Mouse (Mus musculus) bone marrow, adult 2 months (tissue): ENCODE measurements around the gene Arid1b. TPM values are rescaled to one million over a fixed set of nuclear protein-coding genes. Genes with fewer than 3 reads are reported as not detected.

Experiments used
- H3K27ac ChIP-seq: fragments of 200-500 bp; 2 replicates; pipeline ENCODE4 v1.5.1; 2012; ENCODE audit warnings: low read depth, mild to moderate bottlenecking, control low read depth, inconsistent platforms, low read length; ENCODE audit not compliant: control insufficient read depth, poor library complexity, insufficient read depth
- H3K4me1 ChIP-seq: fragments of 200-500 bp; 2 replicates; pipeline ENCODE4 v1.6.1; 2011; ENCODE audit warnings: low read length; ENCODE audit not compliant: control insufficient read depth, insufficient read depth
- H3K4me3 ChIP-seq: fragments of 200-500 bp; replicated peaks from 2 replicates; pipeline ENCODE3; 2011; ENCODE audit warnings: mild to moderate bottlenecking, low read depth, low read length, control low read depth; ENCODE audit not compliant: control insufficient read depth
- CTCF ChIP-seq: fragments of 200-500 bp; IDR thresholded peaks from 2 replicates; pipeline ENCODE4 v1.5.1; 2011; ENCODE audit warnings: low read length, control low read depth; ENCODE audit not compliant: control insufficient read depth, insufficient read depth
- POLR2A ChIP-seq: fragments of 200-500 bp; IDR thresholded peaks from 2 replicates; pipeline ENCODE4 v1.6.1; 2011; ENCODE audit warnings: low read depth, mild to moderate bottlenecking, control low read depth, low read length, borderline replicate concordance; ENCODE audit not compliant: control insufficient read depth
- WGBS: fragments of 180-500 bp; shearing (Covaris S2); methylation state at CpG from one replicate; pipeline ENCODE4 v1.1.7; 2018; 5-methylcytosine and 5-hydroxymethylcytosine counted together
- polyA plus RNA-seq: library from polyadenylated mRNA; stranded (reverse); fragments of >200 nt; gene quantifications from 2 replicates; pipeline ENCODE4 v1.2.4, GENCODE M21; 2011; ENCODE audit warnings: low replicate concordance; ENCODE audit not compliant: missing spikeins, insufficient read depth, insufficient read length

Arid1b gene
- polyA plus RNA-seq, 1 experiment = 12.5 TPM

DNA sequence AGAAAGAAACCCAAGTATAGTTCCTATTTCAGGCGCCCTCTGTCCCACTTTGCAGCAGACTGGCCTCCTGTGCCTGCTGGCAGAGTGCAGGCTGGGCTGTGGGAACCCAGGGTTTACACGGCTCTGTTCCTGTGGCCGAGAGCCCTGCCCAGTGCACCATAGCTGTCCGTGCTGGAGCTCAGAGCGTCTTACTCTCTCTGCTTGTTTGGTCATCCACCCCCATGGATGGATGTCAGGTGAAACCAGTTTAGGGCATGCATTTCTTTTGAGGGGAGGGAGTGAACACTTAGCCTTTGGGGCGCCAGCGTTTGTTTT, 301.8 kb downstream of the Arid1b start:
- TF ChIP-seq CTCF = no peak
- TF ChIP-seq POLR2A = no peak
- 30% methylated on average over 7 of the region's 7 CpGs for WGBS
- H3K27ac ChIP-seq = peak overlapping the region; percentile 79
- no peak overlapping the region for H3K4me3 ChIP-seq
- peaks cover 12% of the 10 kb centered on the region for H3K4me1 ChIP-seq

GRCm38 (mm10) chr17:5297491-5297890, 303.4 kb downstream of the Arid1b start:
- 85% methylated on average over 4 of the region's 4 CpGs for WGBS
- peaks cover 12% of the 10 kb centered on the region for H3K4me1 ChIP-seq
- TF ChIP-seq POLR2A = no peak
- TF ChIP-seq CTCF = no peak
- H3K4me3 ChIP-seq = no peak overlapping the region
- H3K27ac ChIP-seq = no peak overlapping the region; the same call in 1 of the 2 replicates

DNA sequence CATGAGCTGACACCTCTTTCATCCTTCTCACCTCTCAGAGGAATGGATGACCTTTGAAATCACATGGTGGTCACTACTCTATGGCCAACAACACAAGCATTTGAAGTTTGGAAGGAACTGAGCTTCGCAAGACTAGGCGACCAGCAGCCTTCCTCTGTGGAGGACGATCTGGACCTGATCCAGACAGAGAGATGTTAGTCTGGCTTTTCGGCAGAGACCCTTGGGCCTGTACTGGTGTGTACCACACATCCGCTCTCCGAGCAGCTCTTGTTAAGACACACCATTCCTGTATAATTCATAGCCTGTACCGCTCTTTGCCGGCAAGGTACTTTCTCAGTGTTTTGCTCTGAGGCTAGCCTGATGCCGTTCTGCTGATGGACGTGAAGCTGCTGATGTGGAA, 303.9 kb downstream of the Arid1b start:
- Histone ChIP-seq H3K27ac (no peak overlapping the region), H3K4me3 (no peak overlapping the region), H3K4me1 (peaks cover 12% of the 10 kb centered on the region)
- no peak for TF ChIP-seq CTCF
- TF ChIP-seq POLR2A = no peak
- 85% methylated on average over 10 of the region's 10 CpGs for WGBS

DNA sequence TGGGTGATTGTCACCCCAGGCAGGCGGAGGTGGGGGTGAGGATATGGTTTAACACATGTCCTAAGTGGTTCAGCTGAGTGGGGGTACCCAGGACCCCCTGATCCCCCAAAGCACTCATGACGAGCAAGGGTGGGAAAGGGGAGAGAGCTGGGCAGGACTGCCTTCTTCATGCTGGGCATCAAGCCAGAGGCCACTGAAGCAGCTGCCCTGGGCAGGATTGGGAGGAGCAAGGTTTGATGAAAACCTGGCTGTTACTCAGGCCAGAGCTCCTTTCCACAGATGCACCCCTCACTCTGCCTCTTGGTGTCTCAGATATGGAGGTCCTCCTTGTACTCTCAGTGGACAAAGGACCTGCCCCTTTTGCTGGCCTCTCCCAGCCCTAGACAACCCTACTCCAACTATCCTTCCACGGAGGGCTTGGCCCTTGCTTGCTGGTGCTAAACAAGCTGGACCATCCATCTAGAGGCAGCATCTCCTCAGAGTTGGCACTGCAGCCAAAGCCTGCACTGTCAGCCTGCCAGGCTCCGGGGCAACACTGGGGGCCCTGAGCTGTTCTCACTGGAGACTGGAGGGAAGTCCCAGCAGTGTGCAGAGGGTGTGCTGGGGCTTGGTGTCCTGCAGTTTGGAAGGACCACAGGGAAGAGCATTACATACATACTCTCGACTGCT, 304.9 kb downstream of the Arid1b start:
- 64% methylated on average over 5 of the region's 5 CpGs for WGBS
- peak overlapping the region; percentile 23 for H3K27ac ChIP-seq
- peaks cover 16% of the 10 kb centered on the region for H3K4me1 ChIP-seq
- TF ChIP-seq POLR2A (no peak), CTCF (no peak)
- no peak overlapping the region for H3K4me3 ChIP-seq

GRCm38 (mm10) chr17:5302971-5303746, 309.0 kb downstream of the Arid1b start:
- TF ChIP-seq CTCF (peak; percentile 43; the same call in 1 of the 2 replicates), POLR2A (no peak)
- Histone ChIP-seq H3K27ac (peak overlapping the region; percentile 75), H3K4me1 (peaks cover 11% of the 10 kb centered on the region), H3K4me3 (no peak overlapping the region)
- 9% methylated on average over 11 of the region's 11 CpGs for WGBS

- peaks cover 7% of the 10 kb centered on the region; the same call in 1 of the 2 replicates for H3K4me1 ChIP-seq
- TF ChIP-seq CTCF = no peak
- TF ChIP-seq POLR2A = no peak
- H3K27ac ChIP-seq = no peak overlapping the region
- 74% methylated on average over 10 of the region's 10 CpGs for WGBS
- no peak overlapping the region for H3K4me3 ChIP-seq
Observed at GRCm38 (mm10) chr17:5305783-5306477, 311.8 kb downstream of the Arid1b start.

DNA sequence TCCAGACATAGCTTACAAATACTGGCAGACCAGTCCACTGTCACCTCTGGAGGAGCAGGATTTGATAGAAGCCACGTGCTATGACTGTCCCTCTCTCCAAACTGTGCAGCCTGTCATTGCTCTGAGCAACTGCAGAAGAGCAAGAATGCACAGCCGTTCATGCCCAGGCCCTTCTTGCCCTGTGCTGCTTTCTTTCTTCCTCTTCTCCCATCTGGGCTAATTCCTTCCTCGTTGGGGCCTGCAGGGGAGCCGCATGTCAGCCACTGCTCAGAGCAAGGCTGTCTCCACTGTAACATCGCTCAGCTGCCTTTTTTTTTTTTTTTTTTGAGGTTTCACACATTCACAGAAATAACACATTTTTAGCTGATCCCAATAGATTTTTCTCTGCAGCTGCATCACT, 315.8 kb downstream of the Arid1b start:
- Histone ChIP-seq H3K27ac (no peak overlapping the region), H3K4me3 (no peak overlapping the region), H3K4me1 (peaks cover 6% of the 10 kb centered on the region; the same call in 1 of the 2 replicates)
- WGBS = 5% methylated on average over 5 of the region's 5 CpGs
- TF ChIP-seq CTCF (no peak), POLR2A (no peak)

- Histone ChIP-seq H3K27ac (0 out of 2 replicates have a peak overlapping the region, but pooled peaks have one; percentile 3), H3K4me3 (no peak overlapping the region), H3K4me1 (peaks cover 6% of the 10 kb centered on the region; the same call in 1 of the 2 replicates)
- TF ChIP-seq CTCF (no peak), POLR2A (no peak)
- 49% methylated on average over 11 of the region's 11 CpGs for WGBS
Observed at GRCm38 (mm10) chr17:5310425-5310888, 316.3 kb downstream of the Arid1b start.
